Mouse (Mus musculus): ENCODE data around the gene Samd5. TPM values are rescaled to one million over a fixed set of nuclear protein-coding genes. Genes with fewer than 3 reads are reported as not detected.

Gene Samd5
- polyA plus RNA-seq, 1 experiment from 2014 or later = 15.1 TPM

- Histone ChIP-seq H3K4me1 (replicated peaks; ENCODE audit: control insufficient read depth, insufficient read depth, low read length) (peaks cover 19% of the 10 kb centered on the region), H3K4me2 (ENCODE audit: low read length) (no peak overlapping the region), H3K4me3 (ENCODE audit: low read depth, low read length) (no peak overlapping the region), H3K9ac (ENCODE audit: low read length) (no peak overlapping the region), H3K27ac (ENCODE audit: low read depth) (no peak overlapping the region), H3K27me3 (replicated peaks; ENCODE audit: control insufficient read depth, insufficient read depth, low read length) (no peaks in the 10 kb centered on the region), H3K9me3 (ENCODE audit: control insufficient read depth, low read length) (no peaks in the 10 kb centered on the region), H3K36me3 (ENCODE audit: control insufficient read depth, insufficient read depth, low read length) (no peaks in the 10 kb centered on the region)
- DNase-seq (ENCODE audit: low spot score) (no peak), ATAC-seq (replicated peaks; ENCODE audit: low FRiP score, low TSS enrichment, low read depth) (no peak)
- WGBS = 93% methylated on average over 4 of the region's 4 CpGs
Measured at GRCm38 (mm10) chr10:9642077-9642476, 32.9 kb downstream of the Samd5 start.

GRCm38 (mm10) chr10:9640678-9641077 is 34.3 kb downstream of the Samd5 start:
- WGBS = 56% methylated on average over 2 of the region's 2 CpGs
- ATAC-seq (replicated peaks; ENCODE audit: low FRiP score, low TSS enrichment, low read depth) = no peak
- no peak overlapping the region for H3K4me3 ChIP-seq (ENCODE audit: low read depth, low read length)
- DNase-seq (ENCODE audit: low spot score) = no peak
- H3K36me3 ChIP-seq (ENCODE audit: control insufficient read depth, insufficient read depth, low read length) = no peaks in the 10 kb centered on the region
- no peaks in the 10 kb centered on the region for H3K27me3 ChIP-seq (replicated peaks; ENCODE audit: control insufficient read depth, insufficient read depth, low read length)
- H3K4me2 ChIP-seq (ENCODE audit: low read length) = no peak overlapping the region
- no peak overlapping the region for H3K27ac ChIP-seq (ENCODE audit: low read depth)
- H3K9me3 ChIP-seq (ENCODE audit: control insufficient read depth, low read length) = no peaks in the 10 kb centered on the region
- peaks cover 19% of the 10 kb centered on the region for H3K4me1 ChIP-seq (replicated peaks; ENCODE audit: control insufficient read depth, insufficient read depth, low read length)
- no peak overlapping the region for H3K9ac ChIP-seq (ENCODE audit: low read length)

- H3K4me2 ChIP-seq (ENCODE audit: low read length) = no peak overlapping the region
Measured at GRCm38 (mm10) chr10:9640056-9640455, 35.0 kb downstream of the Samd5 start.

GRCm38 (mm10) chr10:9625356-9625755 is 49.7 kb downstream of the Samd5 start:
- ATAC-seq (replicated peaks; ENCODE audit: low FRiP score, low TSS enrichment, low read depth) = no peak
- WGBS = 61% methylated on average over 1 of the region's 1 CpGs
- no peaks in the 10 kb centered on the region for H3K27me3 ChIP-seq (replicated peaks; ENCODE audit: control insufficient read depth, insufficient read depth, low read length)
- DNase-seq (ENCODE audit: low spot score) = no peak
- no peak overlapping the region for H3K27ac ChIP-seq (ENCODE audit: low read depth)
- H3K9me3 ChIP-seq (ENCODE audit: control insufficient read depth, low read length) = no peaks in the 10 kb centered on the region
- peaks cover 6% of the 10 kb centered on the region for H3K4me1 ChIP-seq (replicated peaks; ENCODE audit: control insufficient read depth, insufficient read depth, low read length)
- no peak overlapping the region for H3K4me2 ChIP-seq (ENCODE audit: low read length)
- H3K4me3 ChIP-seq (ENCODE audit: low read depth, low read length) = no peak overlapping the region
- H3K9ac ChIP-seq (ENCODE audit: low read length) = no peak overlapping the region
- no peaks in the 10 kb centered on the region for H3K36me3 ChIP-seq (ENCODE audit: control insufficient read depth, insufficient read depth, low read length)

More at GRCm38 (mm10) chr10:9640056-9640455, 35.0 kb downstream of the Samd5 start:
- Histone ChIP-seq H3K9me3 (ENCODE audit: control insufficient read depth, low read length) (no peaks in the 10 kb centered on the region), H3K4me3 (ENCODE audit: low read depth, low read length) (no peak overlapping the region), H3K27ac (ENCODE audit: low read depth) (no peak overlapping the region), H3K27me3 (replicated peaks; ENCODE audit: control insufficient read depth, insufficient read depth, low read length) (no peaks in the 10 kb centered on the region), H3K4me1 (replicated peaks; ENCODE audit: control insufficient read depth, insufficient read depth, low read length) (peaks cover 18% of the 10 kb centered on the region), H3K9ac (ENCODE audit: low read length) (no peak overlapping the region), H3K36me3 (ENCODE audit: control insufficient read depth, insufficient read depth, low read length) (no peaks in the 10 kb centered on the region)
- ATAC-seq (replicated peaks; ENCODE audit: low FRiP score, low TSS enrichment, low read depth) = no peak
- DNase-seq (ENCODE audit: low spot score) = no peak
- 71% methylated on average over 2 of the region's 2 CpGs for WGBS

- H3K9me3 ChIP-seq (ENCODE audit: control insufficient read depth, low read length) = no peaks in the 10 kb centered on the region
- no peak overlapping the region for H3K4me2 ChIP-seq (ENCODE audit: low read length)
- H3K9ac ChIP-seq (ENCODE audit: low read length) = no peak overlapping the region
- peaks cover 6% of the 10 kb centered on the region for H3K4me1 ChIP-seq (replicated peaks; ENCODE audit: control insufficient read depth, insufficient read depth, low read length)
- H3K27ac ChIP-seq (ENCODE audit: low read depth) = no peak overlapping the region
- WGBS = 77% methylated on average over 3 of the region's 3 CpGs
- H3K27me3 ChIP-seq (replicated peaks; ENCODE audit: control insufficient read depth, insufficient read depth, low read length) = no peaks in the 10 kb centered on the region
- ATAC-seq (replicated peaks; ENCODE audit: low FRiP score, low TSS enrichment, low read depth) = no peak
- H3K36me3 ChIP-seq (ENCODE audit: control insufficient read depth, insufficient read depth, low read length) = no peaks in the 10 kb centered on the region
- no peak for DNase-seq (ENCODE audit: low spot score)
- H3K4me3 ChIP-seq (ENCODE audit: low read depth, low read length) = no peak overlapping the region
Measured at GRCm38 (mm10) chr10:9621926-9622688, 52.9 kb downstream of the Samd5 start.

GRCm38 (mm10) chr10:9621055-9621454 is 54.0 kb downstream of the Samd5 start:
- H3K36me3 ChIP-seq (ENCODE audit: control insufficient read depth, insufficient read depth, low read length) = no peaks in the 10 kb centered on the region
- H3K9ac ChIP-seq (ENCODE audit: low read length) = no peak overlapping the region
- no peaks in the 10 kb centered on the region for H3K27me3 ChIP-seq (replicated peaks; ENCODE audit: control insufficient read depth, insufficient read depth, low read length)
- peaks cover 6% of the 10 kb centered on the region for H3K4me1 ChIP-seq (replicated peaks; ENCODE audit: control insufficient read depth, insufficient read depth, low read length)
- ATAC-seq (replicated peaks; ENCODE audit: low FRiP score, low TSS enrichment, low read depth) = no peak
- no peaks in the 10 kb centered on the region for H3K9me3 ChIP-seq (ENCODE audit: control insufficient read depth, low read length)
- 32% methylated on average over 1 of the region's 1 CpGs for WGBS
- no peak for DNase-seq (ENCODE audit: low spot score)
- H3K4me2 ChIP-seq (ENCODE audit: low read length) = no peak overlapping the region
- no peak overlapping the region for H3K4me3 ChIP-seq (ENCODE audit: low read depth, low read length)
- 0 out of 2 replicates have a peak overlapping the region, but pooled peaks have one; percentile 7 for H3K27ac ChIP-seq (ENCODE audit: low read depth)

- Histone ChIP-seq H3K4me2 (ENCODE audit: low read length) (no peak overlapping the region), H3K9me3 (ENCODE audit: control insufficient read depth, low read length) (no peaks in the 10 kb centered on the region), H3K9ac (ENCODE audit: low read length) (no peak overlapping the region), H3K27me3 (replicated peaks; ENCODE audit: control insufficient read depth, insufficient read depth, low read length) (no peaks in the 10 kb centered on the region), H3K36me3 (ENCODE audit: control insufficient read depth, insufficient read depth, low read length) (no peaks in the 10 kb centered on the region), H3K27ac (ENCODE audit: low read depth) (no peak overlapping the region), H3K4me3 (ENCODE audit: low read depth, low read length) (no peak overlapping the region), H3K4me1 (replicated peaks; ENCODE audit: control insufficient read depth, insufficient read depth, low read length) (no peaks in the 10 kb centered on the region)
- no peak for ATAC-seq (replicated peaks; ENCODE audit: low FRiP score, low TSS enrichment, low read depth)
- DNase-seq (ENCODE audit: low spot score) = no peak
Measured at GRCm38 (mm10) chr10:9615009-9615408, 60.0 kb downstream of the Samd5 start.

- no peak for ATAC-seq (replicated peaks; ENCODE audit: low FRiP score, low TSS enrichment, low read depth)
Measured at GRCm38 (mm10) chr10:9608854-9609253, 66.2 kb downstream of the Samd5 start.

GRCm38 (mm10) chr10:9607155-9607554 is 67.9 kb downstream of the Samd5 start:
- no peak overlapping the region for H3K9ac ChIP-seq (ENCODE audit: low read length)
- peaks cover 13% of the 10 kb centered on the region for H3K4me1 ChIP-seq (replicated peaks; ENCODE audit: control insufficient read depth, insufficient read depth, low read length)
- H3K9me3 ChIP-seq (ENCODE audit: control insufficient read depth, low read length) = no peaks in the 10 kb centered on the region
- H3K36me3 ChIP-seq (ENCODE audit: control insufficient read depth, insufficient read depth, low read length) = no peaks in the 10 kb centered on the region
- no peak overlapping the region for H3K27ac ChIP-seq (ENCODE audit: low read depth)
- H3K4me3 ChIP-seq (ENCODE audit: low read depth, low read length) = no peak overlapping the region
- H3K4me2 ChIP-seq (ENCODE audit: low read length) = no peak overlapping the region
- H3K27me3 ChIP-seq (replicated peaks; ENCODE audit: control insufficient read depth, insufficient read depth, low read length) = no peaks in the 10 kb centered on the region
- WGBS = 41% methylated on average over 2 of the region's 2 CpGs
- peak; percentile 74 for ATAC-seq (replicated peaks; ENCODE audit: low FRiP score, low TSS enrichment, low read depth)
- no peak for DNase-seq (ENCODE audit: low spot score)

More at GRCm38 (mm10) chr10:9608854-9609253, 66.2 kb downstream of the Samd5 start:
- no peaks in the 10 kb centered on the region for H3K36me3 ChIP-seq (ENCODE audit: control insufficient read depth, insufficient read depth, low read length)
- no peaks in the 10 kb centered on the region for H3K27me3 ChIP-seq (replicated peaks; ENCODE audit: control insufficient read depth, insufficient read depth, low read length)
- no peak for DNase-seq (ENCODE audit: low spot score)
- H3K4me2 ChIP-seq (ENCODE audit: low read length) = no peak overlapping the region
- no peak overlapping the region for H3K4me3 ChIP-seq (ENCODE audit: low read depth, low read length)
- WGBS = 78% methylated on average over 4 of the region's 4 CpGs
- H3K27ac ChIP-seq (ENCODE audit: low read depth) = no peak overlapping the region
- H3K4me1 ChIP-seq (replicated peaks; ENCODE audit: control insufficient read depth, insufficient read depth, low read length) = peaks cover 10% of the 10 kb centered on the region
- H3K9ac ChIP-seq (ENCODE audit: low read length) = no peak overlapping the region
- no peaks in the 10 kb centered on the region for H3K9me3 ChIP-seq (ENCODE audit: control insufficient read depth, low read length)
